Mouse (Mus musculus): ENCODE results near the gene Gm11099.

Gene Gm11099

DNA sequence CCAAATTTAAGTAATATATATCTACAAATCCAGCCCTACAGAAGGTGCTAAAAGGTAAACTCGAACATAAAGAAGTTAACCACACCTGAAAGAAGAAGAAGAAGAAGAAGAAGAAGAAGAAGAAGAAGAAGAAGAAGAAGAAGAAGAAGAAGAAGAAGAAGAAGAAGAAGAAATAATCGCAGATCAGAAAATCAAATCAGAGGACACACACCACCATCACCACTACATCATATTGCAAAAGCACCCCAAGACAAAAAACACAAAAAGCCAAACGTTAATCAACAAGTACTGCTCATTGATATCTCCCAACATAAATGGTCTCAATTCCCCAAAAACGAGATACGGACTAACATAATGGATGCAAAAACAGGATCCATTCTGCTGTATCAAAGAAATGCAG is at the start of gene Gm11099:
TSS of gene Gm11099 (plus strand) at position 301 of the 400 bp plus-strand sequence.
- DNase-seq (ENCODE audit: low read depth in 2 of 2, low spot score in 2 of 2): no peak

DNA sequence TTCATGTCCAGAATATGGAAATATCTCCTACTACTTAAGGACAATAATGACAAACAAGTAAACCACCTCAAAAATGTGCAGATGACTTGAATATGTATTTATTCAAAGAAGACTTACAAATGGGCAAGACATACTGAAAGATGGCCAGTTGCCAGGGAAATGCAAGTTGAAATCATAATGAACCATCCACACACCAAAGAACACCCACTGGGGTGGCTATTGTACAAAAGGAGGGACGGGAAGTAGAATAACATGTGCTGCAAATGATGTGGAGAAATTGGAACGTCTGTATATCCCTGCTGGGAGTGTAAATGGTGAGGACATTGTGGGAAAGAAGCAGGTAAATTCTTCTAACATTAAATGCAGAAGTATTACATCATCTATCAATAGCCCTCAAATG is 46.3 kb upstream of the Gm11099 start:
- no peak for DNase-seq (ENCODE audit: low read depth in 2 of 2, low spot score in 2 of 2)

DNA sequence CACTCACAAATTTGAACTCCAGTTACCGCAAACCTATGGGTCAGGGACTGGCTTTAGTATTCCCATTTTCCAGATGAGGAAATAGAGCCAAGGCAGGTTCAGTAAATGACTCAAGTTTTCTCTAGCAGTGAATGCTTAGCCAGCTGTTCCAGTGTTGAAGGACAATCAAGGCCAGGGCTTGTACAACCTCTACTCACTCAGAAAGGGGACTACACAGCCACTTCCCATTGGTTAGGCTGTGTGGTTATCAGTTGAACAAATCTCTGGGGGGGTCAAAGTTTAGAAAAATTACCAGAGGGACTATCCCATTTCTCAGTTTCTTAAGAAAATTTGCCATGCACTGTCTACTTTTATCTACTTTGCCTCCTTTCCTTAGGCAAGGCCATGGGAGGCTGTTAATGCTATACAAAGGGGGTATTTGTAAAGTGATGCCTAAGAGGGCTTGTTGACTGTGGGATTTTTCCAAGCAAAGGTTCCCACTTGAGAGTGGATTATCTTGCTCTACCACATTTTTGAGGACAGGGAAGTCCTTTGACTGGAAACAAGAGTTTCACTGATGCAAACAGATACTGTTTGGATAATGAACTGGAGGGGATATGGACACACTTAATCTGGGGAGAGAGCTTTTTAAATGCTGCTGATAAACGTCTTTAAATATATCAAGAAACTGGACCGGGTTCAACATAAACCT is 30.2 kb upstream of the Gm11099 start:
- DNase-seq (ENCODE audit: low read depth in 2 of 2, low spot score in 2 of 2): no peak

GRCm38 (mm10) chr2:58829981-58830742 is 29.1 kb upstream of the Gm11099 start:
- DNase-seq (ENCODE audit: low read depth in 2 of 2, low spot score in 2 of 2): no peak

GRCm38 (mm10) chr2:58832253-58832980 is 26.8 kb upstream of the Gm11099 start:
- no peak for DNase-seq (ENCODE audit: low read depth in 2 of 2, low spot score in 2 of 2)

DNA sequence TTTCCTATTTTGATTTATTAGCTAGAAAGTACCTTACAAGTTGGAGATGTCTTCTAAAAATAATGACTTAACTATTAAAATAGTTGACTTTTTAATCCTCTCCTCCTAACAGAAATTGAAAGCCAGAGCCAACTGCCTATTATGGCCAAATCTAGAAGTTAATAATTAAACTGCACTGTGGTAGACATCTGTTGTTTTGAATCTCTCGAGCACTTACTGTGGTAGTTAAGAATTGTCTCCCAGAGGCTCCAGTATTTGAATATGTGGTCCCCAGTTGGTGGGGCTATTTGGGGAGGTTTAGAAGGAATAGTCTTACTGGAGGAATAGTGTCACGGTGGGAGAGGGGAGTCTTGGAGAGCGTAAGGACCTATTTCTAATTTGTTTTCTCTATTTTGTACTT is 18.2 kb upstream of the Gm11099 start:
- no peak for DNase-seq (ENCODE audit: low read depth in 2 of 2, low spot score in 2 of 2)

DNA sequence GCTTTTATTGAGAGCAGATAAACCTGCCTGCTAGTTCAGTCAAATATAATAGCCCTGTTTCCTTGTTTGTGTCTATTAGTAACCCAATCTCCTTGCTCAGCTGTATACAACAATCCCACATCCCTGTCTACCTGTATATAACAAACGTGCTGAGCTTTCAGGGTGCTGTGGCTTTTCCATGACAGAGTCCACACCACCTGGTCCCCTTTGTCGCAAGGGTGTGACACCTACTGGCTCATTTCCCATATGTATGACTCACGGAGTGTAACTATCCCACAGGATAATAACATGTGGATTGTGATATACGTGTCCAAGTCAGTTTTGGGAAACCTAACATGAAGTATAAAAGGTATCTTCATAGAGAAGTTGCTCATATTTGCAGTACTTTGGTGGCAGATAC is 16.8 kb upstream of the Gm11099 start:
- DNase-seq (ENCODE audit: low read depth in 2 of 2, low spot score in 2 of 2): no peak

DNA sequence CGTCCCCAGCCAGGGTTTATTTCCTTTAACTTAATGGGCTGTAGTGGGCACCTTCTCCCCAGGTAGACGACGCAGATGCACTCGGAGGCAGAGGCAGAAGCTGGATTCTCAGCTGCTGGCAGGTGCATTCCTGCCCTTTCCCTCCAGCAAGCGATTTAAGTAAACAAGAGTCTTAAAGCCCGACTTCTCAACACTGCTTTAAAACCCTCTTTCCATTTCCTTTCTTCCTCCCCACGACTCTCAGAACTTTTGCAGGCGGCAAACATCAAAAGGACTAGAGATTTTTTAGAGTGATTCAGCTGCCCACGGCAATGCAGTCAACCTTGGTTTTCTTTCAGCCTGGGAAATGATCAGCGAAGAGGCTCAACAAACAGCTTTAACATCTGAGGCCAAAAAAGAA is 14.7 kb upstream of the Gm11099 start:
- DNase-seq (ENCODE audit: low read depth in 2 of 2, low spot score in 2 of 2): peak; percentile 21 to 50

DNA sequence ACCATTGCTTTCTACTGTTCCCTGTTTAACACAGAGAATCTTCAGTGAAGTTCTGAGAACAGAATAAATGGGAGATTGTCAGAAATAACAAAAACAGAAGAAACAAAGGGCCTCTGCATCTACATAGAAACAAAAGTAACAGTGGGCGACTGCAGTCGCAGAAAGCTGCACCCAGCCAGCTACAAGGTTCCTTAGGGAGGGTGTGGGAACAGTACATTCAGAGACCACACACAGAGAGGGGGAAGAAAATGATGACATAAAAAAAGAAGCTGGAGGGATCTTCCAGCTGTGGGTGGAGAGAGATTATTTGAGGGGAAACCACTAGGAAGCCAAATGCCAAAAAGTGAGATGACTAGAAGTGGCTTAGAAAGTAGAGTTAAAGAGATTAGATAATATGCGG is 20.6 kb downstream of the Gm11099 start:
- DNase-seq (ENCODE audit: low read depth in 2 of 2, low spot score in 2 of 2): no peak

GRCm38 (mm10) chr2:58905057-58905456 is 45.8 kb downstream of the Gm11099 start:
- no peak for DNase-seq (ENCODE audit: low read depth in 2 of 2, low spot score in 2 of 2)

DNA sequence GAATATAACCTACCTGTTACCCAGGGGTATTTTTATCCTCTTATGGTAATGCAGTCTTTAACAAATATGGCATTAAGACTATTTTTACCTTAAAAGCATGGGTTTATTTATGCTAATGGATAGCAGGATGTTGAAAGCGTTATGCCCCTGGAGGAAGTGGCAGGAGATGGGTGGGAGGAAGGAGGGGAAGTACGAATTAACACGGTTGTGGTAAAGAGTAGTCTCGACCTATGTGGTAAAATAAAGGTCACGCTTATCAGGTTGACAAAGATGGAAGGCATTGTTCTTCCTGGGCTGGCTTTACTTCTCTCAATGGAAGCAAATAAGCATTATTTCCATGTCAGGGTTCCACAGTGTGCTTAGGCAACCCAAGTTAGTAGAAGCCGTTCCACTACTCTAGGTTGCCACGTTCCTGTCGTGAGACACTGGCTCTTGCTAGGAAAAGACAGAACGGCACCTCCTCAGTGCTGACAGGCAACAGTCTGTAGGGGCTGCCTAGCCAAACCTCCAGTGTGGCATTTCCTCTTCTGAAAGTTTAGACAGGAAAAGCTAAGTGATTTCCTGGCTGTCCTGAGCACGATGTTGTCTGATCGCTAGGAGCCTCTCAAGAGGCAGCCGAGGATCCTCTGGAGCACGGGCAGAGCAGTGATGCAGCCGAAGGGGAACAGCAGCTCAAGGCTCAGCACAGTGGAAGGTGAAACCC is 47.7 kb downstream of the Gm11099 start:
- DNase-seq (ENCODE audit: low read depth in 2 of 2, low spot score in 2 of 2): peak; percentile 33 to 40

- DNase-seq (ENCODE audit: low read depth in 2 of 2, low spot score in 2 of 2): no peak
Measured at GRCm38 (mm10) chr2:58912339-58912738, 53.1 kb downstream of the Gm11099 start.

GRCm38 (mm10) chr2:58918351-58918750 is 59.1 kb downstream of the Gm11099 start:
- no peak for DNase-seq (ENCODE audit: low read depth in 2 of 2, low spot score in 2 of 2)

- DNase-seq (ENCODE audit: low read depth in 2 of 2, low spot score in 2 of 2): no peak
Measured at GRCm38 (mm10) chr2:58925551-58925950, 66.3 kb downstream of the Gm11099 start.

GRCm38 (mm10) chr2:58941361-58941760 is 82.1 kb downstream of the Gm11099 start:
- DNase-seq (ENCODE audit: low read depth in 2 of 2, low spot score in 2 of 2): no peak

GRCm38 (mm10) chr2:58948796-58949195 is 89.6 kb downstream of the Gm11099 start:
- no peak for DNase-seq (ENCODE audit: low read depth in 2 of 2, low spot score in 2 of 2)

GRCm38 (mm10) chr2:58952101-58952500 is 92.9 kb downstream of the Gm11099 start:
- DNase-seq (ENCODE audit: low read depth in 2 of 2, low spot score in 2 of 2): no peak

- no peak for DNase-seq (ENCODE audit: low read depth in 2 of 2, low spot score in 2 of 2)
Measured at GRCm38 (mm10) chr2:58956351-58956750, 97.1 kb downstream of the Gm11099 start.

- no peak for DNase-seq (ENCODE audit: low read depth in 2 of 2, low spot score in 2 of 2)
Measured at GRCm38 (mm10) chr2:58956770-58957300, 97.6 kb downstream of the Gm11099 start.
